Mouse (Mus musculus) embryonic facial prominence, embryonic 11.5 days (tissue): ENCODE measurements at regions not wholly inside any gene's neighbourhood (a gene's known extent, or its start where the extent isn't known, plus 50 kb on each side); places are given as distances from the start of the nearest gene placed in this dataset.

Source experiments
- ATAC-seq: fragments of 200-750 bp; cut with Nextera tagmentation; replicated peaks from 2 replicates; pipeline ENCODE4 v1.8.0; 2017; ENCODE audit warnings: low read depth; ENCODE audit not compliant: insufficient number of reproducible peaks, low FRiP score, low TSS enrichment
- DNase-seq: peaks from one replicate; pipeline ENCODE4 v3.0.0-alpha.2; 2015; ENCODE audit warnings: low spot score
- H3K27ac ChIP-seq: fragments of 300-500 bp; sonication (generic); replicated peaks from 2 replicates; pipeline ENCODE4 v1.5.1; 2014; ENCODE audit warnings: mild to moderate bottlenecking, low read depth, low read length, control low read depth
- H3K27me3 ChIP-seq: fragments of 300-500 bp; sonication (generic); 2 replicates; pipeline ENCODE4 v1.6.1; 2014; ENCODE audit warnings: mild to moderate bottlenecking, low read length, moderate library complexity, mixed read lengths; ENCODE audit not compliant: control insufficient read depth, insufficient read depth
- H3K36me3 ChIP-seq: fragments of 300-500 bp; sonication (generic); replicated peaks from 2 replicates; pipeline ENCODE4 v1.6.1; 2014; ENCODE audit warnings: low read depth, mild to moderate bottlenecking, low read length, moderate library complexity, mixed read lengths; ENCODE audit not compliant: control insufficient read depth, insufficient read depth
- H3K4me1 ChIP-seq: fragments of 300-500 bp; sonication (generic); 2 replicates; pipeline ENCODE4 v1.6.1; 2014; ENCODE audit warnings: low read length, mixed read lengths; ENCODE audit not compliant: control insufficient read depth, insufficient read depth
- H3K4me2 ChIP-seq: fragments of 300-500 bp; sonication (generic); 2 replicates; pipeline ENCODE4 v1.6.1; 2014; ENCODE audit warnings: low read depth, mild to moderate bottlenecking, control low read depth, low read length, moderate library complexity
- H3K4me3 ChIP-seq: fragments of 300-500 bp; sonication (generic); 2 replicates; pipeline ENCODE4 v1.5.1; 2014; ENCODE audit warnings: low read depth, low read length, control low read depth
- H3K9ac ChIP-seq: fragments of 300-500 bp; sonication (generic); replicated peaks from 2 replicates; pipeline ENCODE4 v1.6.1; 2014; ENCODE audit warnings: mild to moderate bottlenecking, control low read depth, low read length
- H3K9me3 ChIP-seq: fragments of 300-500 bp; sonication (generic); replicated peaks from 2 replicates; pipeline ENCODE4 v1.6.1; 2016; ENCODE audit warnings: mild to moderate bottlenecking, low read length, inconsistent platforms, mixed read lengths; ENCODE audit not compliant: control insufficient read depth
- WGBS: fragments of 180-500 bp; shearing (Covaris S2); extraction: QIAGEN DNeasy Blood & Tissue Kit; methylation state at CpG from one replicate; pipeline ENCODE4 v1.1.7; 2014; 5-methylcytosine and 5-hydroxymethylcytosine counted together

GRCm38 (mm10) chr7:138492261-138492660 lies 94.7 kb upstream of the Tcerg1l start:
- 88% methylated on average over 5 of the region's 5 CpGs for WGBS
- Histone ChIP-seq H3K4me2 (no peak overlapping the region), H3K4me3 (no peak overlapping the region), H3K27me3 (no peaks in the 10 kb centered on the region), H3K36me3 (no peaks in the 10 kb centered on the region), H3K9me3 (no peaks in the 10 kb centered on the region), H3K4me1 (no peaks in the 10 kb centered on the region), H3K9ac (no peak overlapping the region), H3K27ac (no peak overlapping the region)
- no peak for ATAC-seq
- DNase-seq = no peak

- Histone ChIP-seq H3K4me2 (no peak overlapping the region), H3K36me3 (no peaks in the 10 kb centered on the region), H3K9me3 (no peaks in the 10 kb centered on the region), H3K4me3 (no peak overlapping the region), H3K9ac (no peak overlapping the region), H3K27ac (no peak overlapping the region), H3K4me1 (no peaks in the 10 kb centered on the region), H3K27me3 (no peaks in the 10 kb centered on the region)
- DNase-seq = no peak
- no peak for ATAC-seq
- 76% methylated on average over 2 of the region's 2 CpGs for WGBS
These were observed 91.9 kb upstream of the Tcerg1l start for GRCm38 (mm10) chr7:138489471-138489870.

GRCm38 (mm10) chr7:138488201-138488720 lies 90.7 kb upstream of the Tcerg1l start:
- Histone ChIP-seq H3K9me3 (no peaks in the 10 kb centered on the region), H3K27ac (no peak overlapping the region), H3K4me2 (no peak overlapping the region), H3K36me3 (no peaks in the 10 kb centered on the region), H3K27me3 (no peaks in the 10 kb centered on the region), H3K9ac (no peak overlapping the region), H3K4me3 (no peak overlapping the region), H3K4me1 (no peaks in the 10 kb centered on the region)
- ATAC-seq = no peak
- 81% methylated on average over 3 of the region's 3 CpGs for WGBS
- DNase-seq = no peak

- Histone ChIP-seq H3K4me2 (no peak overlapping the region), H3K27me3 (no peaks in the 10 kb centered on the region), H3K4me1 (no peaks in the 10 kb centered on the region), H3K36me3 (no peaks in the 10 kb centered on the region), H3K27ac (no peak overlapping the region), H3K9ac (no peak overlapping the region), H3K9me3 (no peaks in the 10 kb centered on the region), H3K4me3 (no peak overlapping the region)
- WGBS = 60% methylated on average over 2 of the region's 2 CpGs
- ATAC-seq (no peak), DNase-seq (no peak)
These were observed 75.4 kb upstream of the Tcerg1l start for GRCm38 (mm10) chr7:138472891-138473455.

GRCm38 (mm10) chr7:138472371-138472770 lies 74.8 kb upstream of the Tcerg1l start:
- no peaks in the 10 kb centered on the region for H3K27me3 ChIP-seq
- 77% methylated on average over 5 of the region's 5 CpGs for WGBS
- no peaks in the 10 kb centered on the region for H3K36me3 ChIP-seq
- H3K4me3 ChIP-seq = no peak overlapping the region
- no peak overlapping the region for H3K27ac ChIP-seq
- H3K9me3 ChIP-seq = no peaks in the 10 kb centered on the region
- DNase-seq (no peak), ATAC-seq (no peak)
- H3K9ac ChIP-seq = no peak overlapping the region
- no peak overlapping the region for H3K4me2 ChIP-seq
- no peaks in the 10 kb centered on the region for H3K4me1 ChIP-seq

GRCm38 (mm10) chr7:138469211-138469610 lies 71.7 kb upstream of the Tcerg1l start:
- no peak overlapping the region for H3K4me3 ChIP-seq
- ATAC-seq (no peak), DNase-seq (no peak)
- no peak overlapping the region for H3K4me2 ChIP-seq
- H3K9me3 ChIP-seq = no peaks in the 10 kb centered on the region
- H3K36me3 ChIP-seq = no peaks in the 10 kb centered on the region
- no peaks in the 10 kb centered on the region for H3K27me3 ChIP-seq
- 76% methylated on average over 4 of the region's 4 CpGs for WGBS
- no peaks in the 10 kb centered on the region for H3K4me1 ChIP-seq
- no peak overlapping the region for H3K9ac ChIP-seq
- H3K27ac ChIP-seq = no peak overlapping the region

- ATAC-seq (no peak), DNase-seq (no peak)
- no peak overlapping the region for H3K4me2 ChIP-seq
- no peaks in the 10 kb centered on the region for H3K4me1 ChIP-seq
- H3K9me3 ChIP-seq = no peaks in the 10 kb centered on the region
- 75% methylated on average over 2 of the region's 2 CpGs for WGBS
- no peak overlapping the region for H3K4me3 ChIP-seq
- H3K27ac ChIP-seq = no peak overlapping the region
- no peaks in the 10 kb centered on the region for H3K36me3 ChIP-seq
- H3K9ac ChIP-seq = no peak overlapping the region
- H3K27me3 ChIP-seq = no peaks in the 10 kb centered on the region
These were observed 70.9 kb upstream of the Tcerg1l start for GRCm38 (mm10) chr7:138468436-138468835.

GRCm38 (mm10) chr7:138467981-138468380 lies 70.5 kb upstream of the Tcerg1l start:
- Histone ChIP-seq H3K4me2 (no peak overlapping the region), H3K36me3 (no peaks in the 10 kb centered on the region), H3K27me3 (no peaks in the 10 kb centered on the region), H3K27ac (no peak overlapping the region), H3K9ac (no peak overlapping the region), H3K4me1 (no peaks in the 10 kb centered on the region), H3K4me3 (no peak overlapping the region), H3K9me3 (no peaks in the 10 kb centered on the region)
- 83% methylated on average over 2 of the region's 2 CpGs for WGBS
- no peak for DNase-seq
- no peak for ATAC-seq
